Mouse (Mus musculus) heart, adult 18-20 months (tissue): Measurements from ENCODE around the gene Cyp2b13. TPM values are rescaled to one million over a fixed set of nuclear protein-coding genes. Genes with fewer than 3 reads are reported as not detected.
"Not testable (repeated sequence)": the region's sequence is repeated elsewhere in the genome, so short reads cannot be mapped to it uniquely, and the experiment has no call there.

Source experiments
- DNase-seq, 2 experiments: peaks; one replicate each; pipeline ENCODE4 v3.0.0; 2021 to 2022; ENCODE audit warnings: mixed read lengths in 1 of 2
- long read RNA-seq, 2 experiments: library from polyadenylated mRNA; stranded (forward); transcript quantifications; one replicate each; pipeline ENCODE4 v2.0.0; 2021
- total RNA-seq, 2 experiments: library from RNA; stranded (reverse); gene quantifications; 2 replicates each; pipeline ENCODE4 v1.2.3; 2021

The Cyp2b13 gene
- under 1 TPM in 1 of 2 experiments, not detected in 1; 0.21 TPM for total RNA-seq
- long read RNA-seq, experiment 1: 0 reads
- long read RNA-seq, experiment 2: 0 reads

GRCm38 (mm10) chr7:26061197-26061596, at the start of gene Cyp2b13:
TSS of gene Cyp2b13 (plus strand) at chr7:26061497.
- not testable (repeated sequence) for DNase-seq

- DNase-seq: not testable (repeated sequence)
Observed at GRCm38 (mm10) chr7:26019814-26020332, 41.4 kb upstream of the Cyp2b13 start.

DNA sequence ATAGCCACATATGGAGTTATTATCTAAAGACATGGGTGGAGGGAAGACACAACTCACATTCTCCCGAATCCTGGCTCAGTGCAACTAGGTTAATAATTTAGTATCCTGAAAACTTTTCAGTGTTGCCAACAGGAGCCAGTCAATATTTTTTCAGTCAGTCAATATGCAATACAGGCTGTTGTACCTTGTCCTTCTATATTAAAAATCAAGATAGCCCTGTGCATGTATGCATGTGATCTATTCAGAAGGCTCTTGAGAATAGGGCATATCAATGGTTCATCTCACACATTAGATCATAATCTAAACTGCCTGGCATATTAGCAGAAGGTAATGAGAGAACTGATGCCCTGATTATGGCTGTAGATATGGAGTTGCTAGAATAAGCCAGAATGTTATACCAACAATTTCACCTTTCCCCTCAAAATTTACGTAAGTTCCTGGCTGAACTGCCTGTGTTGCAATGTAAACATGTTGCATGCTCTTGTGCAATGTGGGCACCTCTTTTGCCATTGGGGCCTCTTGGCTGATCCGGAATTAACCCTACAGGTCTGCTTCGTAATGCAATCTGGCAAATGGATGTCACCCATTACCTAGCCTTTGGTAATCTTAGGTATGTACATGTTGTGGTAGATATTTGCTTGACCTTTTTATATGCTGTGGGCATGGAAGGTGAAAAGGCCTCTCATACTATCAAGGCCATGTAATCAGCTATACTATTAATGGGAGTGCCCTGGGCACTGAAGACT, 6.2 kb upstream of the Cyp2b13 start:
- not testable (repeated sequence) for DNase-seq

- DNase-seq: not testable (repeated sequence)
Observed at GRCm38 (mm10) chr7:26071677-26072076, 10.4 kb downstream of the Cyp2b13 start.

GRCm38 (mm10) chr7:26082595-26082994, 21.3 kb downstream of the Cyp2b13 start:
- DNase-seq: no peak

DNA sequence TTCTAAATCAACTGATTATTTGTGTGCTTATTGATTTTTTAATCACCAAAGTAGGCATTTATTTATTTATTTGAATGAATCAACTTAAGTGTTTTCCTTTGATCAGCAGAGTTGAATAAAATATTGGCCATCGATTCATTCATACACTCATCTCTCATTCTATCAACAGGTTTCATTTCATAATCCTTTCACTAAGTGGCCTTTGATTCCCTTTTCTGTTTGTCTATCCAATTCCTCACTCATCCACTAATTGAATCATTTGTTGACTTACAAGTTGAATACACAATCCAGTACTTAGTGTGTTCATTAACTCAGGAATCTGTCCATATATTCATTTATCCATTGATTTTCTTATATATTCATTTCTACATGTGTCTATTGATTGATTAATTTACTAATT, 26.1 kb downstream of the Cyp2b13 start:
- DNase-seq: no peak

DNA sequence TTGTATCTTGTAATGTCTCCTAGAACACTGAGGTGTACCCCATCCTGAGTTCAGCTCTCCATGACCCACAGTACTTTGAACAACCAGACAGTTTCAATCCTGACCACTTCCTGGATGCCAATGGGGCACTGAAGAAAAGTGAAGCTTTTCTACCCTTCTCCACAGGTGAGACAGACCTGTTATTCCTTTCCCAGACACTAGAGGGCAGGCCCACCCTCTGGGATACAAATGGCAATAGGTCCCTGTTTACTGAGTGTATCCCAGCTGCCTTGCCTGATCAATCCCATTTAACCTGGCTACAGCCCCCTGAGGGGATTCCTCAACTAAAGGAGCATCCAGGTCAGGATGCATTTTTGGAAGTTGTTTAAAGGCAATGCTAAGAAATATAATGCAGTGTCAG, 27.3 kb downstream of the Cyp2b13 start:
- not testable (repeated sequence) for DNase-seq

GRCm38 (mm10) chr7:26139623-26140022, 78.3 kb downstream of the Cyp2b13 start:
- not testable (repeated sequence) for DNase-seq

DNA sequence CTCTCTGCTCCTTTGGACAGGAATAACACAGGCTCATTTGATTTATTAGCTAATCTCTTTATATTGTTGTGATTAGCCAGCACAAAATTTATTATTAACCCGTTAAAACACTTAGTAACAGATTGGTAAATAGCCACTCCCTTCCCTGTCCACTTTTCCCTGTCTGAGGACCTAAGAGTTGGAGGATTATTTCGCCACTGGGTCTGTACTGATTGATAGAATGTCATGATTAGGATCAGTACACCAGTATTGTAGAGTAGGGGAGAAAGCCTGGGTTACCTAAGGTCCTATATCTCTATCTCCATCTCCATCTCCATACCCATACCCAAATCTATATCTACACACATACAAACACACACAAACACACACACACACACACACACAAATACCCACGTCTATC, 82.4 kb downstream of the Cyp2b13 start:
- not testable (repeated sequence) for DNase-seq

Other genes starting within 250 kb of the Cyp2b13 start
- 1 to 10 TPM; 3.4 to 8.6 TPM for gene Cyp2s1, start 244.6 kb upstream of the Cyp2b13 start, total RNA-seq
- 1 to 10 TPM; 1.9 to 7.9 TPM for gene Cyp2b10, start 163.9 kb upstream of the Cyp2b13 start, total RNA-seq
- gene Cyp2b9, start 111.9 kb downstream of the Cyp2b13 start, total RNA-seq: not detected
- not detected for gene Vmn1r184, start 198.8 kb downstream of the Cyp2b13 start, total RNA-seq
- gene Cyp2a4, start 245.7 kb downstream of the Cyp2b13 start, total RNA-seq: under 1 TPM in 1 of 2 experiments, not detected in 1; 0.18 TPM